In genomic region chr4:132178630-132179059, GRCm38 (mm10) we compare ENCODE assay signal across 8 mouse cellular contexts. TPM values are rescaled to one million over a fixed set of nuclear protein-coding genes. Genes with fewer than 3 reads are reported as not detected.
DNase-seq lines count a peak whose midpoint lies in the region; ATAC-seq and TF ChIP-seq lines count a peak whose summit lies in the region.

No protein-coding gene starts in this region.

- H3K9ac ChIP-seq in hindbrain, postnatal 0 days (replicated peaks; ENCODE audit: low read length), result no peak overlapping the region
- H3K9ac ChIP-seq in midbrain, embryonic 12.5 days (replicated peaks), result no peak overlapping the region

- peak; percentile 61 for DNase-seq in gastrocnemius, postnatal 10 days
- no peak for DNase-seq in gastrocnemius, postnatal 36 days
- DNase-seq in c-Kit-positive CD71-negative TER-119-negative erythroid progenitor cells, embryonic 14.5 days (ENCODE audit: low read depth), result peak; percentile 65
- peak; percentile 52 for DNase-seq in forebrain, embryonic 10.5 days (ENCODE audit: extremely low spot score, low spot score)
- DNase-seq in hindbrain, postnatal 0 days (ENCODE audit: low spot score), result peak; percentile 86
- DNase-seq in left cerebral cortex, postnatal 36 days (ENCODE audit: low spot score in 2 of 2), result peak; percentile 48 to 49
- DNase-seq in spleen, postnatal 10 days (ENCODE audit: low spot score in 2 of 2), result peak; percentile 59 to 70

- H3K27me3 ChIP-seq in forebrain, embryonic 10.5 days (ENCODE audit: poor library complexity, severe bottlenecking), result no peaks in the 10 kb centered on the region
- H3K27me3 ChIP-seq in hindbrain, postnatal 0 days (ENCODE audit: insufficient read depth, low read length), result no peaks in the 10 kb centered on the region
- H3K27me3 ChIP-seq in midbrain, embryonic 12.5 days, result no peaks in the 10 kb centered on the region

- H3K36me3 ChIP-seq in forebrain, embryonic 10.5 days (replicated peaks), result peaks cover 31% of the 10 kb centered on the region
- peaks cover 6% of the 10 kb centered on the region; the same call in 1 of the 2 replicates for H3K36me3 ChIP-seq in hindbrain, postnatal 0 days (ENCODE audit: insufficient read depth, low read length)
- H3K36me3 ChIP-seq in midbrain, embryonic 12.5 days, result peaks cover 18% of the 10 kb centered on the region

- H3K9me3 ChIP-seq in forebrain, embryonic 10.5 days, result no peaks in the 10 kb centered on the region
- no peaks in the 10 kb centered on the region for H3K9me3 ChIP-seq in hindbrain, postnatal 0 days (ENCODE audit: low read length)
- no peaks in the 10 kb centered on the region for H3K9me3 ChIP-seq in midbrain, embryonic 12.5 days

- no peak overlapping the region for H3K27ac ChIP-seq in forebrain, embryonic 10.5 days
- H3K27ac ChIP-seq in hindbrain, postnatal 0 days, result no peak overlapping the region
- peak overlapping the region; percentile 42; the same call in 1 of the 2 replicates for H3K27ac ChIP-seq in midbrain, embryonic 12.5 days (replicated peaks)

- peak; percentile 94 for TF ChIP-seq CTCF in hindbrain, postnatal 0 days (IDR thresholded peaks at IDR 0.05; ENCODE audit: low read depth)

- intact Hi-C loops in gastrocnemius, postnatal 36 days (cut with DNase I), result loop anchor here (1.0 to 10.0 kb wide), 3 partner anchors 89 to 314 kb away; no protein-coding TSS in a partner anchor
- intact Hi-C loops in left cerebral cortex, postnatal 36 days (cut with DNase I), result loop anchor here (2.0 to 10.0 kb wide), 3 partner anchors 90 to 314 kb away; no protein-coding TSS in a partner anchor

- H3K4me2 ChIP-seq in hindbrain, postnatal 0 days (ENCODE audit: low read depth, low read length), result no peak overlapping the region
- no peak overlapping the region for H3K4me2 ChIP-seq in midbrain, embryonic 12.5 days (replicated peaks)

- WGBS in forebrain, embryonic 10.5 days, result 9% methylated on average over 10 of the region's 10 CpGs
- WGBS in hindbrain, postnatal 0 days, result 6% methylated on average over 10 of the region's 10 CpGs
- 13% methylated on average over 10 of the region's 10 CpGs for WGBS in midbrain, embryonic 12.5 days

- 0 out of 2 replicates have a peak, but pooled peaks cover 2% of the 10 kb centered on the region for H3K4me1 ChIP-seq in forebrain, embryonic 10.5 days
- no peaks in the 10 kb centered on the region for H3K4me1 ChIP-seq in hindbrain, postnatal 0 days (ENCODE audit: insufficient read depth, low read length)
- no peaks in the 10 kb centered on the region for H3K4me1 ChIP-seq in midbrain, embryonic 12.5 days

- H3K4me3 ChIP-seq in forebrain, embryonic 10.5 days, result no peak overlapping the region
- no peak overlapping the region for H3K4me3 ChIP-seq in hindbrain, postnatal 0 days (ENCODE audit: low read length)
- H3K4me3 ChIP-seq in midbrain, embryonic 12.5 days, result no peak overlapping the region

- ATAC-seq in hindbrain, postnatal 0 days, result peak; percentile 90
- ATAC-seq in midbrain, embryonic 12.5 days (ENCODE audit: low FRiP score, low read depth), result peak; percentile 78; the same call in 1 of the 2 replicates

RNA-seq across cellular contexts. Expression of gene Ythdf2, which starts 33.5 kb away (rescaled TPM):
- 10 to 100 TPM; 31.9 to 36.0 TPM for total RNA-seq in gastrocnemius, postnatal 10 days (2021)
- total RNA-seq in gastrocnemius, postnatal 36 days (2021), result 10 to 100 TPM; 21.6 to 27.3 TPM
- 142 and 151 TPM in 2 replicates for polyA plus RNA-seq in forebrain, embryonic 10.5 days (2016; fragmentation: Nextera tagmentation; extraction: Ambion mirVana)
- 56.4 and 57.1 TPM in 2 replicates for total RNA-seq in hindbrain, postnatal 0 days (2014; rRNA removed)
- polyA plus RNA-seq in hindbrain, postnatal 0 days (2015; fragmentation: Nextera tagmentation; extraction: Ambion mirVana), result 86.4 and 87.7 TPM in 2 replicates
- 10 to 100 TPM; 37.6 to 47.1 TPM for total RNA-seq in left cerebral cortex, postnatal 36 days (2021)
- polyA plus RNA-seq in midbrain, embryonic 12.5 days (2016; fragmentation: Nextera tagmentation; extraction: Ambion mirVana), result 150 and 151 TPM in 2 replicates

RNA-seq across cellular contexts. Expression of gene Oprd1, which starts 34.4 kb away (rescaled TPM):
- not detected for total RNA-seq in gastrocnemius, postnatal 10 days (2021)
- not detected for total RNA-seq in gastrocnemius, postnatal 36 days (2021)
- 0.11 TPM in 1 of 2 replicates, not detected in the other for polyA plus RNA-seq in forebrain, embryonic 10.5 days (2016; fragmentation: Nextera tagmentation; extraction: Ambion mirVana)
- 3.5 and 6.3 TPM in 2 replicates for total RNA-seq in hindbrain, postnatal 0 days (2014; rRNA removed)
- 0.66 and 0.86 TPM in 2 replicates for polyA plus RNA-seq in hindbrain, postnatal 0 days (2015; fragmentation: Nextera tagmentation; extraction: Ambion mirVana)
- 10 to 100 TPM; 16.3 to 19.3 TPM for total RNA-seq in left cerebral cortex, postnatal 36 days (2021)
- polyA plus RNA-seq in midbrain, embryonic 12.5 days (2016; fragmentation: Nextera tagmentation; extraction: Ambion mirVana), result 0.10 TPM in 1 of 2 replicates, not detected in the other

Comparison
In these comparisons a context has a peak if more than half of its experiments do, and no peak if none do; other contexts are left out.
1. DNase-seq: peak in gastrocnemius, postnatal 10 days (single experiment), c-Kit-positive CD71-negative TER-119-negative erythroid progenitor cells, embryonic 14.5 days (single experiment), forebrain, embryonic 10.5 days (single experiment), hindbrain, postnatal 0 days (single experiment), left cerebral cortex, postnatal 36 days (2 of 2) and spleen, postnatal 10 days (2 of 2); none in gastrocnemius, postnatal 36 days (0 of 2).